Mouse (Mus musculus) spleen, postnatal 4 days (tissue): ENCODE data around the gene Rbbp8nl.

ENCODE experiments used
- DNase-seq, 2 experiments: peaks; one replicate each; pipeline ENCODE4 v3.0.0; 2022; ENCODE audit warnings: low spot score in 2 of 2

The Rbbp8nl gene

GRCm38 (mm10) chr2:180289440-180290108, at the start of gene Rbbp8nl:
Gene Rbbp8nl, minus strand, starts transcription at chr2:180289879.
- no peak for DNase-seq

GRCm38 (mm10) chr2:180334551-180334986, 44.9 kb upstream of the Rbbp8nl start, which contains the start of gene Gata5:
Gene Gata5, minus strand, starts transcription at chr2:180334699.
- no peak for DNase-seq

GRCm38 (mm10) chr2:180333778-180334550, 44.3 kb upstream of the Rbbp8nl start:
- DNase-seq, result no peak

- DNase-seq, result no peak
Observed at GRCm38 (mm10) chr2:180329466-180329865, 39.8 kb upstream of the Rbbp8nl start.

GRCm38 (mm10) chr2:180322674-180323355, 33.1 kb upstream of the Rbbp8nl start:
- DNase-seq, result no peak

- no peak for DNase-seq
Observed at GRCm38 (mm10) chr2:180320216-180320615, 30.5 kb upstream of the Rbbp8nl start.

- no peak for DNase-seq
Observed at GRCm38 (mm10) chr2:180317591-180317990, 27.9 kb upstream of the Rbbp8nl start.

- no peak for DNase-seq
Observed at GRCm38 (mm10) chr2:180314292-180314691, 24.6 kb upstream of the Rbbp8nl start.

GRCm38 (mm10) chr2:180311147-180311546, 21.5 kb upstream of the Rbbp8nl start:
- no peak for DNase-seq

GRCm38 (mm10) chr2:180307680-180308079, 18.0 kb upstream of the Rbbp8nl start:
- DNase-seq, result no peak

GRCm38 (mm10) chr2:180306423-180307168, 16.9 kb upstream of the Rbbp8nl start:
- DNase-seq, result no peak

- no peak for DNase-seq
Observed at GRCm38 (mm10) chr2:180306009-180306408, 16.3 kb upstream of the Rbbp8nl start.

GRCm38 (mm10) chr2:180305490-180305889, 15.8 kb upstream of the Rbbp8nl start:
- DNase-seq, result no peak

- DNase-seq, result no peak
Observed at GRCm38 (mm10) chr2:180304554-180304953, 14.9 kb upstream of the Rbbp8nl start.

- DNase-seq, result no peak
Observed at GRCm38 (mm10) chr2:180303468-180303867, 13.8 kb upstream of the Rbbp8nl start.

- no peak for DNase-seq
Observed at GRCm38 (mm10) chr2:180302201-180302600, 12.5 kb upstream of the Rbbp8nl start.

GRCm38 (mm10) chr2:180300771-180301170, 11.1 kb upstream of the Rbbp8nl start:
- no peak for DNase-seq

GRCm38 (mm10) chr2:180300252-180300651, 10.6 kb upstream of the Rbbp8nl start:
- no peak for DNase-seq

- DNase-seq, result no peak
Observed at GRCm38 (mm10) chr2:180292906-180293305, 3.2 kb upstream of the Rbbp8nl start.

- no peak for DNase-seq
Observed at GRCm38 (mm10) chr2:180292026-180292425, 2.3 kb upstream of the Rbbp8nl start.

- DNase-seq, result no peak
Observed at GRCm38 (mm10) chr2:180291566-180291965, 1.9 kb upstream of the Rbbp8nl start.

GRCm38 (mm10) chr2:180290503-180290902, 824 bp upstream of the Rbbp8nl start:
- no peak for DNase-seq
